Mouse (Mus musculus) G1E (cell line): ENCODE results near the gene Tnk2. TPM values are rescaled to one million over a fixed set of nuclear protein-coding genes. Genes with fewer than 3 reads are reported as not detected.

Experiments used
- ATAC-seq: 2 replicates; pipeline ENCODE4 v1.8.0; 2016; ENCODE audit warnings: mild to moderate bottlenecking; ENCODE audit not compliant: insufficient number of reproducible peaks, poor library complexity, low FRiP score, severe bottlenecking; ENCODE audit errors: extremely low read depth
- DNase-seq: peaks from one replicate; pipeline ENCODE4 v3.0.0; 2012; ENCODE audit warnings: low spot score
- H3K27me3 ChIP-seq: 2 replicates; pipeline ENCODE4 v1.6.1; 2012; ENCODE audit warnings: mild to moderate bottlenecking, low read length, inconsistent platforms; ENCODE audit not compliant: insufficient read depth
- H3K36me3 ChIP-seq: replicated peaks from 2 replicates; pipeline ENCODE3; 2012; ENCODE audit warnings: mild to moderate bottlenecking, inconsistent platforms
- H3K4me1 ChIP-seq: 2 replicates; pipeline ENCODE4 v1.6.1; 2012; ENCODE audit warnings: low read depth, low read length, inconsistent platforms, mixed read lengths; ENCODE audit not compliant: insufficient read depth
- H3K4me3 ChIP-seq: 2 replicates; pipeline ENCODE4 v1.5.1; 2012; ENCODE audit warnings: low read depth, mild to moderate bottlenecking, inconsistent platforms, low read length, moderate library complexity, mixed read lengths
- H3K9me3 ChIP-seq: replicated peaks from 2 replicates; pipeline ENCODE4 v1.6.1; 2012; ENCODE audit warnings: inconsistent platforms
- CTCF ChIP-seq: IDR thresholded peaks from 2 replicates; pipeline ENCODE4 v1.5.1; 2012; ENCODE audit warnings: low read depth, low read length, inconsistent platforms, mixed read lengths
- GATA1 ChIP-seq: IDR thresholded peaks from 2 replicates; pipeline ENCODE4 v1.6.1; 2012; ENCODE audit warnings: borderline replicate concordance, low read length, inconsistent platforms, mixed read lengths
- GATA2 ChIP-seq: IDR thresholded peaks from 2 replicates; pipeline ENCODE4 v1.6.1; 2012; ENCODE audit warnings: low read depth, low read length, inconsistent platforms, borderline replicate concordance
- POLR2AphosphoS5 ChIP-seq: IDR thresholded peaks from 2 replicates; pipeline ENCODE4 v1.6.1; 2012; ENCODE audit warnings: low read depth, low read length, inconsistent platforms; ENCODE audit not compliant: insufficient replicate concordance
- TAL1 ChIP-seq: conservative IDR thresholded peaks from 2 replicates; pipeline ENCODE4 v1.6.1; 2012; ENCODE audit warnings: low read depth, low read length, inconsistent platforms, mixed read lengths
- polyA plus RNA-seq: library from polyadenylated mRNA; stranded (reverse); fragments of >175 nt; gene quantifications from 2 replicates; pipeline ENCODE4 v1.2.3, GENCODE M21; 2012
- total RNA-seq, 2 experiments: library from RNA; stranded (forward) in 1 of 2; stranded (reverse) in 1 of 2; fragments of 200-1000 nt in 1 of 2; fragments of >200 nt in 1 of 2; fragmentation: Nextera tagmentation in 1 of 2; gene quantifications; 2 replicates each; pipeline ENCODE4 v1.2.3; 2014 to 2017

Gene Tnk2
- total and polyA plus RNA-seq, 3 experiments: 13.4 to 197 (median 31.5) TPM

GRCm38 (mm10) chr16:32661493-32661921 is 17.8 kb downstream of the Tnk2 start:
- Histone ChIP-seq H3K9me3 (no peaks in the 10 kb centered on the region), H3K36me3 (peaks cover 71% of the 10 kb centered on the region), H3K4me3 (no peak overlapping the region; the same call in 1 of the 2 replicates), H3K27me3 (no peaks in the 10 kb centered on the region), H3K4me1 (peaks cover 92% of the 10 kb centered on the region)
- DNase-seq (no peak), ATAC-seq (no peak)
- TF ChIP-seq GATA1: no peak
- no peak for TF ChIP-seq GATA2
- no peak for TF ChIP-seq POLR2AphosphoS5
- no peak for TF ChIP-seq TAL1
- no peak for TF ChIP-seq CTCF

- TF ChIP-seq GATA2: no peak
- TF ChIP-seq GATA1: no peak
- no peak for TF ChIP-seq POLR2AphosphoS5
- TF ChIP-seq TAL1: no peak
- TF ChIP-seq CTCF: no peak
- peaks cover 65% of the 10 kb centered on the region for H3K36me3 ChIP-seq
- H3K9me3 ChIP-seq: no peaks in the 10 kb centered on the region
- no peaks in the 10 kb centered on the region for H3K27me3 ChIP-seq
- peaks cover 94% of the 10 kb centered on the region for H3K4me1 ChIP-seq
- DNase-seq (no peak), ATAC-seq (no peak)
- H3K4me3 ChIP-seq: no peak overlapping the region
Measured at GRCm38 (mm10) chr16:32662372-32662771, 18.7 kb downstream of the Tnk2 start.

GRCm38 (mm10) chr16:32663231-32663858 is 19.7 kb downstream of the Tnk2 start:
- Histone ChIP-seq H3K27me3 (no peaks in the 10 kb centered on the region), H3K36me3 (peaks cover 66% of the 10 kb centered on the region), H3K9me3 (no peaks in the 10 kb centered on the region), H3K4me3 (peak overlapping the region; percentile 24; the same call in 1 of the 2 replicates), H3K4me1 (peaks cover 96% of the 10 kb centered on the region)
- TF ChIP-seq GATA2 (no peak), CTCF (no peak), POLR2AphosphoS5 (no peak), GATA1 (no peak), TAL1 (no peak)
- DNase-seq: no peak
- no peak for ATAC-seq

- Histone ChIP-seq H3K9me3 (no peaks in the 10 kb centered on the region), H3K27me3 (no peaks in the 10 kb centered on the region), H3K4me1 (peaks cover 96% of the 10 kb centered on the region), H3K4me3 (no peak overlapping the region; the same call in 1 of the 2 replicates), H3K36me3 (peaks cover 70% of the 10 kb centered on the region)
- DNase-seq: no peak
- no peak for TF ChIP-seq CTCF
- no peak for TF ChIP-seq GATA1
- TF ChIP-seq TAL1: no peak
- no peak for TF ChIP-seq GATA2
- TF ChIP-seq POLR2AphosphoS5: no peak
- ATAC-seq: no peak
Measured at GRCm38 (mm10) chr16:32664211-32664610, 20.5 kb downstream of the Tnk2 start.

GRCm38 (mm10) chr16:32665851-32666665 is 22.4 kb downstream of the Tnk2 start:
- no peaks in the 10 kb centered on the region for H3K9me3 ChIP-seq
- DNase-seq: peak; percentile 79
- TF ChIP-seq TAL1 (peak; percentile 95), GATA2 (no peak), POLR2AphosphoS5 (no peak), GATA1 (no peak)
- ATAC-seq: peak; percentile 86
- H3K27me3 ChIP-seq: no peaks in the 10 kb centered on the region
- peak overlapping the region; percentile 61; the same call in 1 of the 2 replicates for H3K4me3 ChIP-seq
- H3K36me3 ChIP-seq: peaks cover 76% of the 10 kb centered on the region
- H3K4me1 ChIP-seq: peaks cover 96% of the 10 kb centered on the region

- DNase-seq: no peak
- H3K9me3 ChIP-seq: no peaks in the 10 kb centered on the region
- H3K4me3 ChIP-seq: peak overlapping the region; percentile 61; the same call in 1 of the 2 replicates
- ATAC-seq: no peak
- TF ChIP-seq GATA1 (no peak), GATA2 (no peak), POLR2AphosphoS5 (no peak), CTCF (no peak), TAL1 (no peak)
- peaks cover 76% of the 10 kb centered on the region for H3K36me3 ChIP-seq
- peaks cover 96% of the 10 kb centered on the region for H3K4me1 ChIP-seq
- no peaks in the 10 kb centered on the region for H3K27me3 ChIP-seq
Measured at GRCm38 (mm10) chr16:32666671-32667551, 23.2 kb downstream of the Tnk2 start.
